Mouse (Mus musculus): ENCODE data around the gene Clic6. TPM values are rescaled to one million over a fixed set of nuclear protein-coding genes. Genes with fewer than 3 reads are reported as not detected.

Clic6 gene
- polyA plus RNA-seq, 1 experiment from 2014 or later: 0.41 TPM

DNA sequence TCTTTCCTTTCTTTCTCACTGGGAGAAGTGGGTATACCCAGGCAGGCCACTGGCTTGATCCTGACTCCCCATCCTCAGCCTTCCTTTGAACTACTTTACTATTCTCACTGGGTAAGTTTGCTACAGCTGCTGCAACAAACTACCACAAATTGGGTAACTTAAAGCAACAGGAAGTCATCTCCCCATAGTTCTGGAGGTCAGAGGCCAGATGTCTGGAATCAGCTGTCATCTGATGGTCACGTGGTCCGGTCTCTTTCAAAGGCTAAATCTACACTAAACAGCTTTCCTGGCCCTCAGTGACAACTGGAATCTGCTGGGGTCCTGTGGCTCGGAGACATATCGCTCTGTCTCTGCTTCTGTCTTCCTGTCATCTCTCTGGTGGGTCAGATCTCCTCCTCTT is 87.7 kb downstream of the Clic6 start:
- DNase-seq (ENCODE audit: low spot score) (no peak), ATAC-seq (ENCODE audit: insufficient number of reproducible peaks, low FRiP score, low TSS enrichment, low read depth) (no peak)
- WGBS: 54% methylated on average over 4 of the region's 4 CpGs
- no peak overlapping the region for H3K9ac ChIP-seq (ENCODE audit: low read length)
- H3K27me3 ChIP-seq (ENCODE audit: control insufficient read depth, insufficient read depth, low read length): no peaks in the 10 kb centered on the region
- no peaks in the 10 kb centered on the region for H3K36me3 ChIP-seq (ENCODE audit: control insufficient read depth, insufficient read depth, low read length)
- no peaks in the 10 kb centered on the region for H3K9me3 ChIP-seq (ENCODE audit: control insufficient read depth, low read length)
- H3K4me2 ChIP-seq (ENCODE audit: low read depth, severe bottlenecking): no peak overlapping the region
- no peak overlapping the region for H3K4me3 ChIP-seq (ENCODE audit: low read depth, low read length)
- no peak overlapping the region for H3K27ac ChIP-seq (replicated peaks; ENCODE audit: low read depth, low read length)
- no peaks in the 10 kb centered on the region for H3K4me1 ChIP-seq (ENCODE audit: control insufficient read depth, insufficient read depth, low read length)

DNA sequence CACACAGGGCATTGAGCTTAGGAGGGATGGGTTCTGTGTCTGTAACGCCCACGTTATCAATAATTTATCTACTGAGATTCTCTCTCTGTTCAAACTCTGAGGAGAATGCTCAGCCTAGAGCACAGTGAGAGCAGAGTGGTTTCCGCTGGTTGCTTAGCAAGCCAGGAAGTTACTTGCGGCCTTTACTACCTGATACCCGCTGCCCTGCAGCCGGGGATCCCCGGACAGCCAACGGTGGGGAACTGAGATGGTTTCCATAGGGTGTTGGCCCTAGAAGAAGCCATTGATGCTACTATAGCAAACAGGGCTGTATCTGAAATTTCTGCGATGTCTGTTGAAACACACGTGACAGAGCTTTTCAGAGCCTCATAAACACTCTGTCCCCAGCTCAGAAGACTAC is 90.3 kb downstream of the Clic6 start:
- H3K27me3 ChIP-seq (ENCODE audit: control insufficient read depth, insufficient read depth, low read length): no peaks in the 10 kb centered on the region

DNA sequence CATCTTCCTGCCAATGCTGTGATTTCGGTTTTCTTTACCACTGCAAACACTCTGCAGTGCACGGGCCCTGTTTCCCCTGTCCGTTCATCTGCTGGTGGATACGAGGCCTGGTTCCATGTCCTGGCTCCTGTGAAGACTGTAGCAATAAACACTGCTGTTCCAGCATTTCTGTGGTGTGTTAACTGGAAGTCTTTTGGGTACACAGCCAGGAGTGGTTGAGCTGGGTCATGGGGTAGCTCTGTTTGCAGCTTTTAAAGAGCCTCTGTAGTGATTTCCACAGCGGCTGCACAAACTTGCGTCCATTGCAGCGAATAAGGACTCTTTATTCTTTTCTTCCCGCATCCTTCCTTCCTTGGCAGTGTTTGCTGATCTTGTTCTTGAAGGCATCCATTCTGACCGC is 91.8 kb downstream of the Clic6 start:
- no peaks in the 10 kb centered on the region for H3K36me3 ChIP-seq (ENCODE audit: control insufficient read depth, insufficient read depth, low read length)
- no peak overlapping the region for H3K27ac ChIP-seq (replicated peaks; ENCODE audit: low read depth, low read length)
- DNase-seq (ENCODE audit: low spot score): no peak
- no peaks in the 10 kb centered on the region for H3K27me3 ChIP-seq (ENCODE audit: control insufficient read depth, insufficient read depth, low read length)
- WGBS: 79% methylated on average over 9 of the region's 9 CpGs
- no peak for ATAC-seq (ENCODE audit: insufficient number of reproducible peaks, low FRiP score, low TSS enrichment, low read depth)
- no peaks in the 10 kb centered on the region for H3K9me3 ChIP-seq (ENCODE audit: control insufficient read depth, low read length)
- H3K9ac ChIP-seq (ENCODE audit: low read length): no peak overlapping the region
- no peak overlapping the region for H3K4me2 ChIP-seq (ENCODE audit: low read depth, severe bottlenecking)
- no peaks in the 10 kb centered on the region for H3K4me1 ChIP-seq (ENCODE audit: control insufficient read depth, insufficient read depth, low read length)
- H3K4me3 ChIP-seq (ENCODE audit: low read depth, low read length): no peak overlapping the region

More for the DNA sequence above, 90.3 kb downstream of the Clic6 start:
- Histone ChIP-seq H3K27ac (replicated peaks; ENCODE audit: low read depth, low read length) (no peak overlapping the region), H3K36me3 (ENCODE audit: control insufficient read depth, insufficient read depth, low read length) (no peaks in the 10 kb centered on the region), H3K4me1 (ENCODE audit: control insufficient read depth, insufficient read depth, low read length) (no peaks in the 10 kb centered on the region), H3K4me2 (ENCODE audit: low read depth, severe bottlenecking) (no peak overlapping the region), H3K4me3 (ENCODE audit: low read depth, low read length) (no peak overlapping the region), H3K9me3 (ENCODE audit: control insufficient read depth, low read length) (no peaks in the 10 kb centered on the region), H3K9ac (ENCODE audit: low read length) (no peak overlapping the region)
- ATAC-seq (ENCODE audit: insufficient number of reproducible peaks, low FRiP score, low TSS enrichment, low read depth): no peak
- no peak for DNase-seq (ENCODE audit: low spot score)
- WGBS: 77% methylated on average over 10 of the region's 10 CpGs

DNA sequence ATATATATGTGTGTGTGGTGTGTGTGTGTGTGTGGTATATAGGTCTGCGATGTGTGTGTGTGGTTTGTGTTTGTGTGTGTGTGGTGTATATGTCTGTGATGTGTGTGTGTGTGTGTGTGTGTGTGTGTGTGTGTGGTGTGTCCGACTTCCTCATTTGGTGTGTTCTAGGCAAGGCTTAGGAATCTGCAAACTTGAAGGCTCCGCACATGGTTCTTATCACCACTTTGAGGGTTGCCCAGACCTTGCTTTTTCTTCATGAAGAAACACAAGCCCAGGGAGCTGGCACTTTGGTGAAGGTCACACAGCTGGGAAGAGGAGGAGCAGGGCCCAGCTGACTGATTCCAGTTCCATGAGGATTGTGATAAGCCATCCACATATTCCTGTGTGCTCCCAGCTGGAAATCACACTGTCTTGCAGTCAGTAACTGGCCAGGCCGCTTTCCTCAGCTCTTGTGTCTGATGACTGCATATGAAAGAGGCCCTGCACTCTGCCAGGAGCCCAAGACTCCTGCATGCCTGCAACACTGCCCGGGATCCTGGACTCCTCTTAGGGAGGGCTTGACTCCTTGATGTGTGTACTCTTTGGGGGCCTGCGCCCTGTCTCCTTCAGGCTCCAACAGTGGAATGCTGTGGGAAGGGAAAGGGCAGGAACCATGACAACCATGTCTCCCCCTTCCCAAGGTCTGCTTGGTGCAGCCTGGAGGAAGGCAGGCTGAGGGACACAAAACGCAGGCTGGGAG is 93.5 kb downstream of the Clic6 start:
- H3K4me2 ChIP-seq (ENCODE audit: low read depth, severe bottlenecking): no peak overlapping the region
- H3K9ac ChIP-seq (ENCODE audit: low read length): no peak overlapping the region
- 76% methylated on average over 7 of the region's 7 CpGs for WGBS
- DNase-seq (ENCODE audit: low spot score): no peak
- H3K36me3 ChIP-seq (ENCODE audit: control insufficient read depth, insufficient read depth, low read length): no peaks in the 10 kb centered on the region
- no peak for ATAC-seq (ENCODE audit: insufficient number of reproducible peaks, low FRiP score, low TSS enrichment, low read depth)
- H3K27me3 ChIP-seq (ENCODE audit: control insufficient read depth, insufficient read depth, low read length): no peaks in the 10 kb centered on the region
- H3K4me3 ChIP-seq (ENCODE audit: low read depth, low read length): no peak overlapping the region
- H3K9me3 ChIP-seq (ENCODE audit: control insufficient read depth, low read length): no peaks in the 10 kb centered on the region
- no peaks in the 10 kb centered on the region for H3K4me1 ChIP-seq (ENCODE audit: control insufficient read depth, insufficient read depth, low read length)
- H3K27ac ChIP-seq (replicated peaks; ENCODE audit: low read depth, low read length): no peak overlapping the region

DNA sequence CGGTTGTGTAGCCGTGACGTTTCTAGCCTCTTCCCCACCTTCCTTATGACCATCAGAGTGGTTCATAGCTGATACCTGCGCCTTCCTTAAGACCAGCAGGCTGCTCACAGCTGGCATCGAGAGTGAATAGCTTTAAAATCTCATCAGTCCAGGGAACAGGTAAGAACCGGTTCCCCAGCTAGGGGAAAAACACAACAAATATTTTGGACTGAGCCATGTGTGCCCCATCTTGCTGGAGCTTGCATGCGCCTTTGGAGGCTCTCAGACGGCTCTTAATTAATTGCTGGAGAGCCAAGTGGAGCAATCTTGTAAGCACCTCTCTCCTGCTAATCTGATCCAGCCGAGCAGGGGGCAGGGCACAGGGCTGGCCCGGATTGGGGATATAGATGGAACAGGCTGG is 95.4 kb downstream of the Clic6 start:
- Histone ChIP-seq H3K9me3 (ENCODE audit: control insufficient read depth, low read length) (no peaks in the 10 kb centered on the region), H3K4me2 (ENCODE audit: low read depth, severe bottlenecking) (no peak overlapping the region), H3K4me3 (ENCODE audit: low read depth, low read length) (no peak overlapping the region), H3K27me3 (ENCODE audit: control insufficient read depth, insufficient read depth, low read length) (no peaks in the 10 kb centered on the region), H3K4me1 (ENCODE audit: control insufficient read depth, insufficient read depth, low read length) (no peaks in the 10 kb centered on the region), H3K27ac (replicated peaks; ENCODE audit: low read depth, low read length) (no peak overlapping the region), H3K9ac (ENCODE audit: low read length) (no peak overlapping the region), H3K36me3 (ENCODE audit: control insufficient read depth, insufficient read depth, low read length) (no peaks in the 10 kb centered on the region)
- DNase-seq (ENCODE audit: low spot score) (no peak), ATAC-seq (ENCODE audit: insufficient number of reproducible peaks, low FRiP score, low TSS enrichment, low read depth) (no peak)
- WGBS: 57% methylated on average over 10 of the region's 10 CpGs

DNA sequence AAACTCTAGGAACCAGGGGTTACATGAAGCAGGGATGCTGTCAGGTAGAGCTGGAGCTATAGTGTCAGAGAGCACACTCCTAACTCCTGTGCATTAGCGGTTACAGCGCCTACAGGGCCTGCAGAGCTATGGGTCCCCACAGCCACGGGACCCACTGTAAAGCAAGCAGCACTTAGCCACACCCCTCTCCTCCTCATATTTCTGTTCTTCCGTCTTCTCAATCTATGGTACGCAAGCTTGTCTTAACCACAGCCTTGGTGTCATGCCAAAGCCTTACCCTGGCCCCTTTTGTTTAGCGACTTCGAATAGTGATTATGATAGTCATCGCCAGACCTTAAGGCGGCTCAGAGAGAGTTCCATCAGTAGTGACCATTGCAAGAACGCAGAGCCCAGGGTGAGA is 96.2 kb downstream of the Clic6 start:
- H3K36me3 ChIP-seq (ENCODE audit: control insufficient read depth, insufficient read depth, low read length): no peaks in the 10 kb centered on the region
- 0 out of 2 replicates have a peak, but pooled peaks have one; percentile 3 for ATAC-seq (ENCODE audit: insufficient number of reproducible peaks, low FRiP score, low TSS enrichment, low read depth)
- no peaks in the 10 kb centered on the region for H3K27me3 ChIP-seq (ENCODE audit: control insufficient read depth, insufficient read depth, low read length)
- H3K27ac ChIP-seq (replicated peaks; ENCODE audit: low read depth, low read length): no peak overlapping the region
- DNase-seq (ENCODE audit: low spot score): no peak
- H3K4me1 ChIP-seq (ENCODE audit: control insufficient read depth, insufficient read depth, low read length): no peaks in the 10 kb centered on the region
- no peak overlapping the region for H3K9ac ChIP-seq (ENCODE audit: low read length)
- WGBS: 80% methylated on average over 10 of the region's 10 CpGs
- H3K4me2 ChIP-seq (ENCODE audit: low read depth, severe bottlenecking): no peak overlapping the region
- H3K9me3 ChIP-seq (ENCODE audit: control insufficient read depth, low read length): no peaks in the 10 kb centered on the region
- H3K4me3 ChIP-seq (ENCODE audit: low read depth, low read length): no peak overlapping the region

DNA sequence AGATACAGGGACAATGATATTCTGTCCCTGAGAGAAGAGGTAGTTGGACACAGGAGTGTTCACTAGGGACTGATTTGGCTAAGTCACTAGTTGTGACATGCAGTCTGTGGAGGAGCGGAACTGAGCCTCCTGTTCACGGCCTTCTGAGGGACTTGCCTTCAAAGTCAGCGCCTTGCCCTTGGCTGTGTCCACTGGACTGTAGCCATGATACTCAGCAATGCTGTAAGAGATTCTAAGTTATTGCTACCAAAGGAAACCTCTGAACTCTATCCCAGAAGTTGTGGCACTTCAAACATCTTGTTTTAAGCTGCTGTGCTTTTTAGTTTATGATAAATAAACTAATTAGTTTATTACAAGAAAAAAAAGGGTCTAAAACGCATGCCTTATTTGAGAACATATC is 102.3 kb downstream of the Clic6 start:
- Histone ChIP-seq H3K27ac (replicated peaks; ENCODE audit: low read depth, low read length) (no peak overlapping the region), H3K36me3 (ENCODE audit: control insufficient read depth, insufficient read depth, low read length) (no peaks in the 10 kb centered on the region), H3K27me3 (ENCODE audit: control insufficient read depth, insufficient read depth, low read length) (no peaks in the 10 kb centered on the region), H3K4me1 (ENCODE audit: control insufficient read depth, insufficient read depth, low read length) (peaks cover 4% of the 10 kb centered on the region; the same call in 1 of the 2 replicates), H3K9ac (ENCODE audit: low read length) (no peak overlapping the region), H3K4me2 (ENCODE audit: low read depth, severe bottlenecking) (no peak overlapping the region), H3K4me3 (ENCODE audit: low read depth, low read length) (no peak overlapping the region), H3K9me3 (ENCODE audit: control insufficient read depth, low read length) (no peaks in the 10 kb centered on the region)
- DNase-seq (ENCODE audit: low spot score): no peak
- WGBS: 90% methylated on average over 4 of the region's 4 CpGs
- ATAC-seq (ENCODE audit: insufficient number of reproducible peaks, low FRiP score, low TSS enrichment, low read depth): no peak
